Mouse (Mus musculus): ENCODE results near the gene Dag1. TPM values are rescaled to one million over a fixed set of nuclear protein-coding genes. Genes with fewer than 3 reads are reported as not detected.
"Not testable (repeated sequence)": the region's sequence is repeated elsewhere in the genome, so short reads cannot be mapped to it uniquely, and the experiment has no call there.

The Dag1 gene
- polyA plus RNA-seq, 1 experiment = 60.0 TPM

GRCm38 (mm10) chr9:108223633-108224032 is 40.1 kb downstream of the Dag1 start:
- DNase-seq (ENCODE audit: low read depth) = no peak

- DNase-seq (ENCODE audit: low read depth) = no peak
Observed at GRCm38 (mm10) chr9:108221566-108221965, 42.2 kb downstream of the Dag1 start.

DNA sequence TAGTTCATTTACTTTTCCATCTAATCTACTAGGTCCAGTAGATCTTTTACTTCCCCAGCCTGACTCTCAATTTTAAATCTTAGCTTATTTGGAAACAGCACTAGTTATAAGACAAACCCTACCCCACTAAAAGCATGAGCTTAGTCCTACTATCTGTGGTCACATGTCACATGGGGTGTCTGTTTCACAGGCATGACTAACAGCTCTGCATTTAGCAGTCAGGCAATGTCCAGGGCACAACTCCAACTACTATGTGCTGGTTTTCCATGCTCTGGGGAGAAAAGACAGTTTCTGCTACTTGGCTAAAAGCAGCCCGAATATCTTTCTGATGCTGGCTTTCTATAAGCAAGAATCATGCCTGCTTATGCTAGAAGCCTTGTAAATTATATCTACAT is 43.4 kb downstream of the Dag1 start:
- no peak for DNase-seq (ENCODE audit: low read depth)

GRCm38 (mm10) chr9:108219766-108220379 is 43.9 kb downstream of the Dag1 start:
- DNase-seq (ENCODE audit: low read depth) = no peak

DNA sequence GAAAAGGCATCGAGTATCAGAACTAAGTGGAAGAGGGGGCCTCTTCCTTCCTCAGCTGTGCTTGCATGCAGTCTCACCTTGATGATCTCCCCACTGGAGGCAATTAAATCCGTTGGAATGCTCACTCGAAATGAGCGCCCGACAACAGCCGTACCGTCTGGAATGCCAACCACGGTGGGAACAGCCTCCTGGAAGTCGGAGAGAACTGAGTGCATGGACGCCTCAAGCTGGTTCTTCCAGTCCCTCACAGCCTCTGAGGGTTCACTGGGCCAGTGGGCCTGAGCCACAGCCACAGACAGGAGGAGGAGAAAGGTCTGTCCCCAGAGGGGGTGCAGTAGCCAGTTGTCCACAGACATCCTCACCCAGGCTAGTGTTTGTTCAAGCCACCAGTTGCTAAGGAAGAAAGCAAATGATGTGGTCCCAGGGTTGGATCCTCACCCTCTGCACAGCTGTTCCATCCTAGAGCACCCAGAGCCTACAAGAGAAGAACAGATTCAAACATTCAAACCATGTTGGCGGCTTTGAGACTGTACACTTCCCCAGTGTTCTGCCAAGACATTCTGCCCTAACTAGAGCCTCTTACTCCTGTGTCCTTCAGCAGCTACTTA is 45.7 kb downstream of the Dag1 start:
- no peak for DNase-seq (ENCODE audit: low read depth)

DNA sequence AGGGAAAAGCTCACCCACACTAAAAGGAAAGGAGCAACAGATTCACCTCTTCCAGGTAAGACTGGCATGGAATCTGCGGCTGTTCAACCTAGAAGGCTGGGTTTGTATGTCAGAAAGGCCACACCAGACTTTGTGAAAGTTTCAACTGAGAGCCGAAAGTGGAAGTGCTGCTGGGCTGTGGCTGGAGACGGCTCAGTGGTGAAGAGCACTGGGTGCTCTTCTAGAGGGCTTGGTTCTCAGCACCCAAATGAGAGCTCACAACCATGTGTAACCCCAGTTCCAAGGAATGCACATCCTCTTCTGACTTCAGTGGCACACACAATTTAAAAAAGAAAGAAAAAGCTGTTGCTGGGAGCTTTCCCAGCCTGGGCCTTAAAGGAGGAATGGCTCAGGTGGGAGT is 46.4 kb downstream of the Dag1 start:
- no peak for DNase-seq (ENCODE audit: low read depth)

GRCm38 (mm10) chr9:108213105-108213504 is 50.7 kb downstream of the Dag1 start:
- DNase-seq (ENCODE audit: low read depth) = no peak

DNA sequence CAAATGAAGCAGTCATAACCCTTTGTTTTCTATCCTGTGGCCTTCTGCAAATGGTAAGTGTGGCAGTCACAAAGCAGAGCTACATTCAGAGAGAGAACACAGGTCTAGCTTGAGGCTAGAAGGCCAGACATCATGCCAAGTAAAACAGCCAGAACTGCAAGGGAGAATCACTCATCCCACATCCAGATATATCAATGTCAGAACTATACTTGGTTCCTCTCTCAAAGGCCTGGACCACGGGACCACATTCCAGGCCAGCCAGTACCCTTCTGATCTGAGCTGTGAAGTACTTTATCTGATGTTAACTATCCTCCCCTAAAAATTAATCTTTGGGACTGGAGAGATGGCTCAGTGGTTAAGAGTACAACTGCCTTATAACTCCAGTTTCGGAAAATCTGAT is 51.3 kb downstream of the Dag1 start:
- DNase-seq (ENCODE audit: low read depth) = no peak

DNA sequence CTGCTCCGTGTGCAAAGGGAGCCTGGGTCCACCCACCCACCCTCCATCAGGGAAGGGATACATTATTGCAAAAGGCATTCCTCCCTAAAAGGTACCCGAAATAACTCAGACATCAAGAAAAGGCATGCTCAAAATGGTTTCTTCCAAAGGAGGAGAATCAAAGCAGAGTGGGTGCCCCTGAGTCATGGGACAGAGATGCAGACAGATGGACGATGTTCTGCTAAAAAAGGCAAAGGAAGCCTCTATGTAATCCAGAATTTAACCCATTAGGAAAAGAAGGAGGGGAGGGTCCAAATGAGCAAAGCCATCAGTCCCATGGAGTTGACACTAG is 58.2 kb downstream of the Dag1 start:
- no peak for DNase-seq (ENCODE audit: low read depth)

- no peak for DNase-seq (ENCODE audit: low read depth)
Observed at GRCm38 (mm10) chr9:108204884-108205570, 58.7 kb downstream of the Dag1 start.

- no peak for DNase-seq (ENCODE audit: low read depth)
Observed at GRCm38 (mm10) chr9:108203015-108203414, 60.7 kb downstream of the Dag1 start.

DNA sequence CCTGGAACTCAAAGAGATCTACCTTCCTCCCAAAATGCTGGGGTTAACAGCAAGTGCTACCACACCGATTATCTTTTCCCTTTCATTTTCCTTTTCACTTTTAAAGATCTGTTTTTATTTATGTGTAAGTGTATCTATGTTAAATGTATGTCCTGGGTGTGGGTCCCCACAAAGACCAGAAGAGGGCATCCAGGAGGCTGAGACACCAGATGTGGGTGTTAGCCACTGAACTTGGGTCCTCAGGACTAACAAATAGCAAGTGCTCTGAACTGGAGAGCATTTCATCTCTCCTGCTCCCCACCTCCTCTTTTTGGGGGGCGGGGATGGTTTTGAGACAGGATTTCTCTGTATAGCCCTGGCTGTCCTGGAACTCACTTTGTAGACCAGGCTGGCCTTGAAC is 61.6 kb downstream of the Dag1 start:
- no peak for DNase-seq (ENCODE audit: low read depth)

DNA sequence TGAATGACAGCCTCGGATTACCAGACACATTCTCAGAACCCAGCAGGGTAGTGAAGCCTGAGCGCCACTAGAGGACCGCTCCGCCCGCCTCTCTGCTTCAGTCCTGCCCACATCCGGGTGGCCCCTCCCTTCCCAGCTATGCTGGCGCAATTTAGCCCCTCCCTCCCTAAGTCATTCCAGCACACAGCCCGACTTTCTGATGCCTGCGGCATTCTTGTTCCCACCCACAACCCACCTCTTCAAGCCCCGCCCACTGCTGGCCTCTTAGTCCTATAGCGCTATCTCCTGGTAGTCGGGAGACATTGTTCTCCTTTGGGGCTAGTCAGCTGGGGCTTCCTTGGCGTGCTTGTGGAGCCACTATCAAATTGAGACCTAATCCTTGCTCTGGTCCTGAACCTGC is 62.6 kb downstream of the Dag1 start:
- peak; percentile 61 for DNase-seq (ENCODE audit: low read depth)

- DNase-seq (ENCODE audit: low read depth) = no peak
Observed at GRCm38 (mm10) chr9:108198621-108199020, 65.1 kb downstream of the Dag1 start.

DNA sequence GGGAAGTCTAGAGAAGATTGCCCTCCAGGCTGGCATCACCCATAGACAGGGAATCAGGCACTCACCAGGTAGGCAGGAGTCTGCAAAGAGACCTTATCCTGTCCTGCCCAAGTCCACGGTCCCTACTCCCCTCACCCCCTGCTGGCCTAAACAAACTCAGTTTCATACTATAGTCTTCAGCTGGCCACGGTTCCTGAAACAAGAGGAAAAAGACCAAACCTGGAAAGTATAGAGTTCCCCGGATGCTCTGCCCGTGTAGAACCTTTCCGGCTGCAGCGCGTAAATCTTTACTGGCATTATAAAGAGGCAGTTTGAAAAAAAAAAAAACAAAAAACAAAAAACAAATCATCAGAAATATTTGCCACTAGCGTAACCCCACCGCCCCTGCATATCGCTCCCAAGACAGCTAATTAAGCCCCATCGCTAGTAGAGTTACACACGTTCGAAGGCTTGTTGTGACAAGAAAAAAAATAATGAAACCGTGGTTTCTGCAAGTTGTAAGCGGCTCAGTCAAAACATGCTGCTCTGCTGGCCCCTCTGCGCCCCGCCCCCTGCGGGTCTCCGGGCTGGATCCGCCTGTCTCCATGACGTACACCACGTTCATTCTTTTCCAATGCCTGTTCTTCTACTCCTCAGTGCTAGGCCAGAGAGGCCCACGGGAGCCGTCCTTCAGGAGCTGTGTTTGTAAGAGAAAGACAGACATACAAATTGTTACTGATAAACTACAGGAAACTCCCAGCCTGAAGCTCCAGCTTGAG is 66.7 kb downstream of the Dag1 start:
- no peak for DNase-seq (ENCODE audit: low read depth)

GRCm38 (mm10) chr9:108196222-108196621 is 67.5 kb downstream of the Dag1 start:
- not testable (repeated sequence) for DNase-seq (ENCODE audit: low read depth)

GRCm38 (mm10) chr9:108189787-108190679 is 73.7 kb downstream of the Dag1 start, which contains the start of gene Bsn:
Gene Bsn (minus strand): TSS chr9:108190384.
- DNase-seq (ENCODE audit: low read depth) = no peak

- DNase-seq (ENCODE audit: low read depth) = no peak
Observed at GRCm38 (mm10) chr9:108189488-108189786, 74.3 kb downstream of the Dag1 start.

DNA sequence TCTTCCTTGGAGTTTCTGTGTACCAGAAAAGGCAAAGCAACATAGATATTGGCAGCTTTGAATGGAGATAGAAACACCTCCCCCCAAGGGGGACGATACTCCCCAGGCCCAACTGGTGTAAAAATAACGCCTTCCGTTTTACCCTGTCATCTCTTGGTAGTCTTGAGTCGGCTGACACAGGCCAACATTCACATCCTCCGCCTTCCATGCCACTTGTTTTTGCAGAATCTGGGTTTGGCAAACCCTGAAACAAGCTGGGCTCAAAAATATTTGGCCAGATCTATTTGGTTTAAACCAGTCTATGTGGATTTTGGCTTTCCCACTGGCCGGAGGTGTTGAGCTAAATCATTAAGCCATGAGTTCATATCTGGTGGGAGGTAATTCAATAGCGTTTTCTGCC is 74.7 kb downstream of the Dag1 start:
- DNase-seq (ENCODE audit: low read depth) = no peak

GRCm38 (mm10) chr9:108188511-108188910 is 75.2 kb downstream of the Dag1 start:
- DNase-seq (ENCODE audit: low read depth) = no peak

GRCm38 (mm10) chr9:108187616-108188015 is 76.1 kb downstream of the Dag1 start:
- DNase-seq (ENCODE audit: low read depth) = no peak

DNA sequence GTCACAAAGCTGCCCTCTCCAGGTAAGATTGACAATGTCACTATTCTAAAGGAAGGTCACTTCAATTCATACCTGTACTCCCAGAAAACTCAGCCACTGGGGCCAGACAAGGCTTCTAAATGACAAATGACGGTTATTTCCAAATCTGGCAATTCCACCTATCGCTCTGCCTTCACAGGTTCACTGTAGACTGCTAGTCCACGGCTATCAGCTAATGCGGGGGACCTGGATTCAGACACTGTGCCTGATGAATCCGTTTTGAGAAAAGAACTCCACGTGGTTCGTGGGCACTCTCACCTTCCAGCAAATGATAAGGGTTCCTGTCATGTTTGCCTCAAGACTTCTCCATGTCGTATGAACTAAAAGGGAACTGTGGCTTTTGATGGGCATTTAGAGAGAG is 78.0 kb downstream of the Dag1 start:
- DNase-seq (ENCODE audit: low read depth) = no peak

Measured in gonadal fat pad, adult 2 months (tissue).